Mouse (Mus musculus): Measurements from ENCODE around the gene Ranbp2.

Gene Ranbp2

GRCm38 (mm10) chr10:58446384-58447279 is at the start of gene Ranbp2:
Gene Ranbp2, plus strand, starts transcription at chr10:58446920.
- DNase-seq (ENCODE audit: low read depth, low spot score), result peak; percentile 95

- DNase-seq (ENCODE audit: low read depth, low spot score), result no peak
Measured at GRCm38 (mm10) chr10:58398941-58399340, 47.8 kb upstream of the Ranbp2 start.

- DNase-seq (ENCODE audit: low read depth, low spot score), result no peak
Measured at GRCm38 (mm10) chr10:58401838-58402237, 44.9 kb upstream of the Ranbp2 start.

GRCm38 (mm10) chr10:58404639-58405038 is 42.1 kb upstream of the Ranbp2 start:
- no peak for DNase-seq (ENCODE audit: low read depth, low spot score)

- no peak for DNase-seq (ENCODE audit: low read depth, low spot score)
Measured at GRCm38 (mm10) chr10:58405285-58405948, 41.3 kb upstream of the Ranbp2 start.

GRCm38 (mm10) chr10:58405949-58406305 is 40.8 kb upstream of the Ranbp2 start:
- no peak for DNase-seq (ENCODE audit: low read depth, low spot score)

- DNase-seq (ENCODE audit: low read depth, low spot score), result no peak
Measured at GRCm38 (mm10) chr10:58412331-58412730, 34.4 kb upstream of the Ranbp2 start.

GRCm38 (mm10) chr10:58412852-58413251 is 33.9 kb upstream of the Ranbp2 start:
- DNase-seq (ENCODE audit: low read depth, low spot score), result no peak

GRCm38 (mm10) chr10:58416702-58417101 is 30.0 kb upstream of the Ranbp2 start:
- no peak for DNase-seq (ENCODE audit: low read depth, low spot score)

- DNase-seq (ENCODE audit: low read depth, low spot score), result no peak
Measured at GRCm38 (mm10) chr10:58418290-58418971, 28.3 kb upstream of the Ranbp2 start.

GRCm38 (mm10) chr10:58427930-58428329 is 18.8 kb upstream of the Ranbp2 start:
- no peak for DNase-seq (ENCODE audit: low read depth, low spot score)

- no peak for DNase-seq (ENCODE audit: low read depth, low spot score)
Measured at GRCm38 (mm10) chr10:58445850-58446249, 870 bp upstream of the Ranbp2 start.

- no peak for DNase-seq (ENCODE audit: low read depth, low spot score)
Measured at GRCm38 (mm10) chr10:58447280-58447781, 611 bp downstream of the Ranbp2 start.

- no peak for DNase-seq (ENCODE audit: low read depth, low spot score)
Measured at GRCm38 (mm10) chr10:58451575-58451974, 4.9 kb downstream of the Ranbp2 start.

GRCm38 (mm10) chr10:58452185-58452584 is 5.5 kb downstream of the Ranbp2 start:
- DNase-seq (ENCODE audit: low read depth, low spot score), result peak; percentile 47

GRCm38 (mm10) chr10:58459896-58460295 is 13.2 kb downstream of the Ranbp2 start:
- no peak for DNase-seq (ENCODE audit: low read depth, low spot score)

- no peak for DNase-seq (ENCODE audit: low read depth, low spot score)
Measured at GRCm38 (mm10) chr10:58477086-58477755, 30.5 kb downstream of the Ranbp2 start.

GRCm38 (mm10) chr10:58478071-58478578 is 31.4 kb downstream of the Ranbp2 start:
- no peak for DNase-seq (ENCODE audit: low read depth, low spot score)

- DNase-seq (ENCODE audit: low read depth, low spot score), result no peak
Measured at GRCm38 (mm10) chr10:58479954-58480490, 33.3 kb downstream of the Ranbp2 start.

GRCm38 (mm10) chr10:58491031-58491430 is 44.3 kb downstream of the Ranbp2 start:
- DNase-seq (ENCODE audit: low read depth, low spot score), result no peak

- DNase-seq (ENCODE audit: low read depth, low spot score), result no peak
Measured at GRCm38 (mm10) chr10:58495637-58496036, 48.9 kb downstream of the Ranbp2 start.

All from c-Kit-negative CD71-positive TER-119-positive erythroid progenitor cells, embryonic 14.5 days (primary cell).